Mouse (Mus musculus): ENCODE results near the gene Susd6. TPM values are rescaled to one million over a fixed set of nuclear protein-coding genes. Genes with fewer than 3 reads are reported as not detected.

Susd6 gene
- polyA plus RNA-seq, 1 experiment from 2014 or later: 21.7 TPM

DNA sequence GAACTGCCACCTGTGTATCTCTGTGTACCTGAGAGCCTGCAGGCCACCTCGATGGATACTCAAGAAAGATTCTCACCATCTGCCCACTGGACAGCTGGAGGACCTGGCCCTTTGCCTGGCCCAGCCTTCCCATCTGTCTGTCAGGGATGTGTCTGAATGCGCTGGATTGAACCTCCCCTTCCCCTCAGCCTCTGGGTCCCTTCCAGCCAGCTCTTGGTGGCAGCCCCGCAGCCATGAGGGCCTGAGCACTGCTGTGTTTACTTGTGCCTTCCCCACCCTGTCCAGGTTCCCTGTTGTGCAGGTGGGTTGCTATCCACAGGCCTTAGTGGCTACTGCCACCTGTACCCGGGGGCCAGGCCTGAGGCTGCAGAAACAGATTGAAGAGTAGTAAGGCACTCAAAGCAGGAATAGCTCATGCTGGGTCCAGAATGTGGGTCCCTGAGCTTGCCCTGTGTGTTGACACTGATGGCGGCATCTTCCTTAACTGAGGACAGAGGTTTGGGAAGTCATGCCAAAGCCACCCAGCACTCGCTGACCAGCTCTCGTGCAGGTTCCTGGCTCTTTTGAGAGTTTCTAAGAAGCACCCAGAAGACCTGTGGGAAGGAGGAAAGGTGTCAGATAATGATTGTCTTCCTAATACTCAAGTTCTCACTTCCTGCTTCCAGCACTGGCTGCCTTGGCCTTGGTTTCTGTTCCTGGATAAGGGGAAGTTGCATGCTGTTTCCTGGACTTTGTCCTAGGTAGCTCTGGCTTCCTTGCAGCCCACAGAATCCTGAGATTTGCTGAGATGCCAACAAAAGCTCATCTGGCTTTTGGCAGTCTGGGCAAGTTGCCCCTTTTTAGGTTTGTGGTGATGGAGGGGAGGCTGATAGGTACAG, 87.1 kb downstream of the Susd6 start:
- Histone ChIP-seq H3K4me3 (ENCODE audit: low read depth, low read length) (no peak overlapping the region), H3K27ac (ENCODE audit: low read depth, low read length) (no peak overlapping the region), H3K36me3 (ENCODE audit: control insufficient read depth, insufficient read depth, low read length) (peaks cover 13% of the 10 kb centered on the region), H3K9me3 (ENCODE audit: control insufficient read depth, low read length) (no peaks in the 10 kb centered on the region), H3K4me2 (no peak overlapping the region), H3K9ac (ENCODE audit: low read depth, low read length) (no peak overlapping the region), H3K4me1 (replicated peaks; ENCODE audit: control insufficient read depth, insufficient read depth, low read length) (no peaks in the 10 kb centered on the region), H3K27me3 (replicated peaks; ENCODE audit: control insufficient read depth, insufficient read depth, low read length) (no peaks in the 10 kb centered on the region)
- WGBS: 87% methylated on average over 7 of the region's 7 CpGs
- DNase-seq (ENCODE audit: low spot score) (no peak), ATAC-seq (replicated peaks; ENCODE audit: low FRiP score) (no peak)

- no peak for ATAC-seq (replicated peaks; ENCODE audit: low FRiP score)
- Histone ChIP-seq H3K9me3 (ENCODE audit: control insufficient read depth, low read length) (no peaks in the 10 kb centered on the region), H3K27me3 (replicated peaks; ENCODE audit: control insufficient read depth, insufficient read depth, low read length) (no peaks in the 10 kb centered on the region), H3K9ac (ENCODE audit: low read depth, low read length) (no peak overlapping the region), H3K36me3 (ENCODE audit: control insufficient read depth, insufficient read depth, low read length) (peaks cover 11% of the 10 kb centered on the region), H3K4me2 (no peak overlapping the region), H3K4me1 (replicated peaks; ENCODE audit: control insufficient read depth, insufficient read depth, low read length) (no peaks in the 10 kb centered on the region), H3K27ac (ENCODE audit: low read depth, low read length) (no peak overlapping the region), H3K4me3 (ENCODE audit: low read depth, low read length) (no peak overlapping the region)
- no peak for DNase-seq (ENCODE audit: low spot score)
- WGBS: 88% methylated on average over 6 of the region's 6 CpGs
Measured at GRCm38 (mm10) chr12:80878093-80878430, 87.8 kb downstream of the Susd6 start.

- peaks cover 11% of the 10 kb centered on the region for H3K36me3 ChIP-seq (ENCODE audit: control insufficient read depth, insufficient read depth, low read length)
Measured at GRCm38 (mm10) chr12:80878653-80879052, 88.3 kb downstream of the Susd6 start.

DNA sequence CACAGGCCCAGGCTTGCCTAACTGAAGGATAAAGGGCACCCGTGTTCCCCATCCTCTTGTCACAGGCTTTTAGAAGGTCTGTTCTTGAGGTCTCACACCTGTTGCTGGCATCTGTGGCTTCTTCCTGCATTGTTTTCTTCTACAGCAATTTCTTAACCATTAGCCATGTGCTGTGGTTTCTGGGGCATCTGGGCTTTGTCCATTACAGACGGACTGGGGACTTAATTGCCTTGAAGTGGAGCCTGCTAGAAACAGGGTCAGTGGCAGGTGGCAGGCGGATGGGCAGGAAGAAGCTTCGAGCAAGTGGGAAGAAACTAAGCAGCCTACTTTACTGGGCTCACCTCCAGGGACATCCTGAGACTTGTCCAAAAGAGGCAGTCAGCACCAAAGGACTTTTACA, 89.0 kb downstream of the Susd6 start:
- no peaks in the 10 kb centered on the region for H3K9me3 ChIP-seq (ENCODE audit: control insufficient read depth, low read length)
- H3K27me3 ChIP-seq (replicated peaks; ENCODE audit: control insufficient read depth, insufficient read depth, low read length): no peaks in the 10 kb centered on the region
- no peak overlapping the region for H3K27ac ChIP-seq (ENCODE audit: low read depth, low read length)
- H3K4me2 ChIP-seq: no peak overlapping the region
- H3K36me3 ChIP-seq (ENCODE audit: control insufficient read depth, insufficient read depth, low read length): peaks cover 8% of the 10 kb centered on the region; the same call in 1 of the 2 replicates
- 74% methylated on average over 4 of the region's 4 CpGs for WGBS
- no peak overlapping the region for H3K4me3 ChIP-seq (ENCODE audit: low read depth, low read length)
- H3K4me1 ChIP-seq (replicated peaks; ENCODE audit: control insufficient read depth, insufficient read depth, low read length): no peaks in the 10 kb centered on the region
- no peak for ATAC-seq (replicated peaks; ENCODE audit: low FRiP score)
- no peak for DNase-seq (ENCODE audit: low spot score)
- no peak overlapping the region for H3K9ac ChIP-seq (ENCODE audit: low read depth, low read length)

More at GRCm38 (mm10) chr12:80878653-80879052, 88.3 kb downstream of the Susd6 start:
- ATAC-seq (replicated peaks; ENCODE audit: low FRiP score) (no peak), DNase-seq (ENCODE audit: low spot score) (no peak)
- Histone ChIP-seq H3K9me3 (ENCODE audit: control insufficient read depth, low read length) (no peaks in the 10 kb centered on the region), H3K27me3 (replicated peaks; ENCODE audit: control insufficient read depth, insufficient read depth, low read length) (no peaks in the 10 kb centered on the region), H3K4me3 (ENCODE audit: low read depth, low read length) (no peak overlapping the region), H3K9ac (ENCODE audit: low read depth, low read length) (no peak overlapping the region), H3K27ac (ENCODE audit: low read depth, low read length) (no peak overlapping the region), H3K4me1 (replicated peaks; ENCODE audit: control insufficient read depth, insufficient read depth, low read length) (no peaks in the 10 kb centered on the region), H3K4me2 (no peak overlapping the region)
- WGBS: 77% methylated on average over 3 of the region's 3 CpGs

DNA sequence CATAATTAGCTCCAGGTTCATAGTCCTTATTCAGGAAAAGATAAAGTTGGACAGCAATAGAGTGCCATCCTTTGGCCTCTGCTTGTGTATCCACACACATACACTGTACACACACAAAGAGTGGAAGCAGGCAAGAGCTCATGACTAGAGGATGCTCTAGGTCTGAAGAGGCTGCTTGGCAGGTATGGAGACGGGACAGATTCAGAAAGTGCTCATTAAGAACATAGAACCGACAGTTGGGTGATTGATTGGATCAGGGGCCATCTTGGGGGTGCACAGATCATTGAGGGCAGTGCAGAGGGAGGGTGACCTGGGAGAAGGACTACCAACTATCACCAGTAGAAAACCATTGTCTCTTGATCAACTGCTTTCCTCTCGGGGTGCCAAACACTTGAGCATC, 90.8 kb downstream of the Susd6 start:
- H3K4me1 ChIP-seq (replicated peaks; ENCODE audit: control insufficient read depth, insufficient read depth, low read length): peaks cover 9% of the 10 kb centered on the region
- WGBS: 89% methylated on average over 3 of the region's 3 CpGs

GRCm38 (mm10) chr12:80883278-80883677, 93.0 kb downstream of the Susd6 start:
- H3K36me3 ChIP-seq (ENCODE audit: control insufficient read depth, insufficient read depth, low read length): no peaks in the 10 kb centered on the region; the same call in 1 of the 2 replicates
- WGBS: 92% methylated on average over 3 of the region's 3 CpGs
- H3K27me3 ChIP-seq (replicated peaks; ENCODE audit: control insufficient read depth, insufficient read depth, low read length): no peaks in the 10 kb centered on the region
- no peak for ATAC-seq (replicated peaks; ENCODE audit: low FRiP score)
- peaks cover 9% of the 10 kb centered on the region for H3K4me1 ChIP-seq (replicated peaks; ENCODE audit: control insufficient read depth, insufficient read depth, low read length)
- no peak overlapping the region for H3K27ac ChIP-seq (ENCODE audit: low read depth, low read length)
- no peak overlapping the region for H3K9ac ChIP-seq (ENCODE audit: low read depth, low read length)
- DNase-seq (ENCODE audit: low spot score): no peak
- H3K4me2 ChIP-seq: no peak overlapping the region
- H3K4me3 ChIP-seq (ENCODE audit: low read depth, low read length): no peak overlapping the region
- H3K9me3 ChIP-seq (ENCODE audit: control insufficient read depth, low read length): no peaks in the 10 kb centered on the region

More for the DNA sequence above, 90.8 kb downstream of the Susd6 start:
- no peak overlapping the region for H3K4me2 ChIP-seq
- H3K36me3 ChIP-seq (ENCODE audit: control insufficient read depth, insufficient read depth, low read length): peaks cover 7% of the 10 kb centered on the region; the same call in 1 of the 2 replicates
- H3K9ac ChIP-seq (ENCODE audit: low read depth, low read length): no peak overlapping the region
- no peaks in the 10 kb centered on the region for H3K9me3 ChIP-seq (ENCODE audit: control insufficient read depth, low read length)
- ATAC-seq (replicated peaks; ENCODE audit: low FRiP score) (no peak), DNase-seq (ENCODE audit: low spot score) (no peak)
- no peaks in the 10 kb centered on the region for H3K27me3 ChIP-seq (replicated peaks; ENCODE audit: control insufficient read depth, insufficient read depth, low read length)
- no peak overlapping the region for H3K4me3 ChIP-seq (ENCODE audit: low read depth, low read length)
- H3K27ac ChIP-seq (ENCODE audit: low read depth, low read length): no peak overlapping the region

DNA sequence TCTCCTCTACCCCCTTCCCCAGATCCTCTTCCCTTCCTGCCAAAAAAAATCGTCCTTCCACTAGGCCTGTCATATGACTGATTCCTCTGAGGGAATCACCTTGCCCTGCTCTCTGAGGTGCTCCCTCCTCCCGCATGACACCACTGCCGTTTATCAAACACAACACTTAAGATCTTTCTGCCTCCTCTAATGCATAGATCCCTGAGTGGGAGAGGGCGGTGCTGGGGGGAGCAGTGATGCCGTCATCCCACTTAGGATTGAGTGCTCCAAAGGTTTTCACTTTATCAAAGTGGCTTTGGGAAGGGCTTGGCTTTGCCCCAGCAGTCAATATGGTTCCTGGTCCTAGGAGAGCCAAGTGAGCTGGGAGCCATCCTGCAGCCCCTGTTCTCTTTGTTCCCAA, 93.6 kb downstream of the Susd6 start:
- Histone ChIP-seq H3K27ac (ENCODE audit: low read depth, low read length) (no peak overlapping the region), H3K4me3 (ENCODE audit: low read depth, low read length) (no peak overlapping the region), H3K4me2 (no peak overlapping the region), H3K4me1 (replicated peaks; ENCODE audit: control insufficient read depth, insufficient read depth, low read length) (peaks cover 9% of the 10 kb centered on the region), H3K9ac (ENCODE audit: low read depth, low read length) (no peak overlapping the region), H3K36me3 (ENCODE audit: control insufficient read depth, insufficient read depth, low read length) (no peaks in the 10 kb centered on the region; the same call in 1 of the 2 replicates), H3K9me3 (ENCODE audit: control insufficient read depth, low read length) (no peaks in the 10 kb centered on the region), H3K27me3 (replicated peaks; ENCODE audit: control insufficient read depth, insufficient read depth, low read length) (no peaks in the 10 kb centered on the region)
- DNase-seq (ENCODE audit: low spot score) (no peak), ATAC-seq (replicated peaks; ENCODE audit: low FRiP score) (no peak)
- 54% methylated on average over 5 of the region's 5 CpGs for WGBS

DNA sequence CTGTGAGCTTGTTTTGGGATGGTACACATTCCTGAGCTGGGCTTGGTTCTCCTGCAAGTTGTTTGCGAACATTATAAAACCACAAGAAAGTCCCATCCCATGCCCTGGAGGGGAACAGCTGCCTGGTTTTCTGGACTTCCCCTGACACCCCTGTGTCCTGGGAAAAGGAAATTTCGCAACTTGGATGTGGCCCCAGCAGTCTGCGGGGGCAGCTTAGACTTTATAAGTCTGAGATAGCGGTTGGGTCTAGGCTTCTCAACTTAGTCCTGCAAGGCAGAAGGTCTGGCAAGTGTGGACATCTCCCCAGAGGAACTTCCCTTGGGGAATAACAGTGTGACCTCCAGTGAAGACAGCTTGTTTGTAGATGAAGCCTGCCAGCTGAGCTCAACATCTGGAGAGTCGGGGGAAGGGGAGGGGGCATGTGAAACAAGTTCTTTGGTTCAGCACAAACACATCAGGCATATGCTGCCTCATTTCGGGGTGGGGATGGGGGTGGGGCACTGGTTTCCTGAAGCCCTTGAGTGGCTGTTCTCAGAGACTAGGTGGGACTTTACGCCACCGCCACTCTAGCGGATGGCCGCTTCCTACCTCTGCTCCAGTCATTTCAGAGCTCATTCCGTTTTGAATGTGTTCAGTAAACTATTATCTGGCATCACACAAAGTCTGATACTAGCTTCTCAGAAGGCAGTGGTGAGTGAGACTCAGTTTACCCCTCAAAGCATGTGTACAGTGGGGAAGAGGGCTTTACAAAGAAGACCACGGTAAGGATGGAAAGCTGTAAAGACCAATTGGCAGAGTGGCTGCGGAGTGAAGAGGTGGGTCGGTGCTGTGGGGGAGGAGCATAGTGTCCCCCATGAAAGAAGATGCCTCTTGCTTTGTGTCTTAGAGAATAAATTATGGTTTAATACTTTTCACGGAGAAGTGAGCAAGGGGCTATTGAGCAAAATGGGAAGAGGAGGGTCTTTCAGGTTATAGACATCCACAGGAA, 95.3 kb downstream of the Susd6 start:
- Histone ChIP-seq H3K4me2 (peak overlapping the region; percentile 56), H3K4me1 (replicated peaks; ENCODE audit: control insufficient read depth, insufficient read depth, low read length) (peaks cover 9% of the 10 kb centered on the region), H3K4me3 (ENCODE audit: low read depth, low read length) (peak overlapping the region; percentile 22), H3K27me3 (replicated peaks; ENCODE audit: control insufficient read depth, insufficient read depth, low read length) (no peaks in the 10 kb centered on the region), H3K9ac (ENCODE audit: low read depth, low read length) (0 out of 2 replicates have a peak overlapping the region, but pooled peaks have one; percentile 17), H3K9me3 (ENCODE audit: control insufficient read depth, low read length) (peaks cover 2% of the 10 kb centered on the region; the same call in 1 of the 2 replicates), H3K27ac (ENCODE audit: low read depth, low read length) (no peak overlapping the region), H3K36me3 (ENCODE audit: control insufficient read depth, insufficient read depth, low read length) (no peaks in the 10 kb centered on the region)
- DNase-seq (ENCODE audit: low spot score) (peak; percentile 36), ATAC-seq (replicated peaks; ENCODE audit: low FRiP score) (peak; percentile 70; the same call in 1 of the 2 replicates)
- 26% methylated on average over 15 of the region's 15 CpGs for WGBS

All from liver, embryonic 11.5 days (tissue).